In the genomic region with DNA sequence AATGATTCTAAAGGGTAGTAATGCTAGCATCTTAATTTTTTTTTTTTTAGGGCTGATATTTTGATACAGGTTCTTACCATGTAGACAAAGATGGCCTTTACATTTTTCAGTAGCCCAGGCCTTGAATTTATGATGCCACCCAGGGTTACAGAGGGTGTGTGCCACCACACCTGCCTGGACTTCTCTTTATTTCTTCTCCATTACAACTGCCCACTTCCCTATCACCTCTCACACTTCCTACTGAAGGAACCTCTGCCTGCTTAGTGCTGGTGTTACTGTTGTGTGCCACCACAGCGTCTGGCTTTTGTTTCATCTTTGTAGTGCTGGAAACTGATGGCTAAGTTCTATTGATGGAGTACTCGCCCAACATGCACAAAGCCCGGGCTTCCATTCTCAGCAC, we compare ENCODE assay signal across 25 mouse cellular contexts. TPM values are rescaled to one million over a fixed set of nuclear protein-coding genes. Genes with fewer than 3 reads are reported as not detected.
DNase-seq lines count a peak whose midpoint lies in the region; ATAC-seq lines count a peak whose summit lies in the region.
"Had no signal": no experiment of that assay in that cellular context is flagged by ENCODE, and none has a peak within 500 bp of the region (broad histone marks: within the 10 kb centered on the region; RNA-seq: fewer than 3 reads in every experiment).

No protein-coding gene starts in this region.

- no peak overlapping the region for H3K9ac ChIP-seq in midbrain, embryonic 11.5 days (ENCODE audit: low read length)
- no peak overlapping the region for H3K9ac ChIP-seq in midbrain, embryonic 15.5 days
- H3K9ac ChIP-seq: embryonic facial prominence, embryonic 12.5 days; forebrain, embryonic 13.5 days; forebrain, embryonic 15.5 days; forebrain, postnatal 0 days had no signal

- no peak overlapping the region for H3K4me2 ChIP-seq in midbrain, embryonic 11.5 days
- H3K4me2 ChIP-seq in midbrain, embryonic 15.5 days: no peak overlapping the region
- H3K4me2 ChIP-seq: embryonic facial prominence, embryonic 12.5 days; forebrain, embryonic 13.5 days; forebrain, embryonic 15.5 days had no signal

- H3K27ac ChIP-seq in midbrain, embryonic 11.5 days (ENCODE audit: low read depth, low read length): no peak overlapping the region
- H3K27ac ChIP-seq in midbrain, embryonic 15.5 days: no peak overlapping the region
- H3K27ac ChIP-seq: embryonic facial prominence, embryonic 10.5 days; embryonic facial prominence, embryonic 12.5 days; forebrain, embryonic 13.5 days; forebrain, embryonic 15.5 days had no signal

- H3K36me3 ChIP-seq in midbrain, embryonic 11.5 days (ENCODE audit: control insufficient read depth, insufficient read depth, low read length): no peaks in the 10 kb centered on the region
- H3K36me3 ChIP-seq in midbrain, embryonic 15.5 days (replicated peaks): no peaks in the 10 kb centered on the region
- H3K36me3 ChIP-seq: embryonic facial prominence, embryonic 10.5 days; embryonic facial prominence, embryonic 12.5 days; forebrain, embryonic 15.5 days had no signal

- DNase-seq in midbrain, embryonic 11.5 days (ENCODE audit: low spot score, missing footprints): peak; percentile 67
- DNase-seq in left cerebral cortex, adult 18-20 months (ENCODE audit: low spot score in 2 of 2): no peak
- no peak for DNase-seq in adrenal gland, adult 8-10 months
- DNase-seq in frontal cortex, postnatal 25 days (ENCODE audit: low spot score in 2 of 2): no peak
- DNase-seq: adrenal gland, adult 2 months; adrenal gland, postnatal 14 days; adrenal gland, postnatal 36 days; cerebellum, adult 11-12 months; cerebellum, adult 2 months; cerebellum, adult 9-10 months; cerebellum, postnatal 10 days; cerebellum, postnatal 25 days; embryo, embryonic 11 days; forebrain, postnatal 0 days had no signal

- WGBS in midbrain, embryonic 11.5 days: 85% methylated on average over 3 of the region's 3 CpGs
- 84% methylated on average over 3 of the region's 3 CpGs for WGBS in midbrain, embryonic 15.5 days

- no peak overlapping the region for H3K4me3 ChIP-seq in midbrain, embryonic 11.5 days (ENCODE audit: low read depth, low read length)
- H3K4me3 ChIP-seq in midbrain, embryonic 15.5 days: no peak overlapping the region
- H3K4me3 ChIP-seq: embryonic facial prominence, embryonic 10.5 days; embryonic facial prominence, embryonic 12.5 days; forebrain, embryonic 13.5 days; forebrain, embryonic 15.5 days had no signal

- H3K4me1 ChIP-seq in midbrain, embryonic 11.5 days (ENCODE audit: control insufficient read depth, insufficient read depth, low read length): no peaks in the 10 kb centered on the region
- no peaks in the 10 kb centered on the region for H3K4me1 ChIP-seq in midbrain, embryonic 15.5 days
- H3K4me1 ChIP-seq: embryonic facial prominence, embryonic 12.5 days; forebrain, embryonic 13.5 days; forebrain, embryonic 15.5 days had no signal

- H3K27me3 ChIP-seq in midbrain, embryonic 11.5 days (ENCODE audit: control insufficient read depth, insufficient read depth, low read length): no peaks in the 10 kb centered on the region
- no peaks in the 10 kb centered on the region for H3K27me3 ChIP-seq in midbrain, embryonic 15.5 days (replicated peaks)
- H3K27me3 ChIP-seq: embryonic facial prominence, embryonic 12.5 days; forebrain, embryonic 13.5 days; forebrain, embryonic 15.5 days had no signal

- ATAC-seq in midbrain, embryonic 11.5 days (ENCODE audit: low FRiP score): no peak
- no peak for ATAC-seq in midbrain, embryonic 15.5 days (replicated peaks)
- ATAC-seq in granulocyte monocyte progenitor cell, adult 5-6 weeks (replicated peaks; ENCODE audit: poor library complexity, severe bottlenecking): peak; percentile 72
- peak; percentile 50; the same call in 1 of the 2 replicates for ATAC-seq in megakaryocyte progenitor cell, adult 5-6 weeks (replicated peaks; ENCODE audit: poor library complexity)
- ATAC-seq: forebrain, embryonic 13.5 days; forebrain, embryonic 15.5 days; forebrain, postnatal 0 days had no signal

- H3K9me3 ChIP-seq in midbrain, embryonic 11.5 days (ENCODE audit: control insufficient read depth, low read length): no peaks in the 10 kb centered on the region
- no peaks in the 10 kb centered on the region for H3K9me3 ChIP-seq in midbrain, embryonic 15.5 days
- H3K9me3 ChIP-seq: embryonic facial prominence, embryonic 10.5 days; embryonic facial prominence, embryonic 12.5 days; forebrain, embryonic 13.5 days; forebrain, embryonic 15.5 days had no signal

RNA-seq across cellular contexts. Expression of a gene that starts 6.5 kb away (rescaled TPM):
- not detected in 2 replicates for polyA plus RNA-seq in midbrain, embryonic 11.5 days (2014; fragmentation: Nextera tagmentation; extraction: Ambion mirVana)
- 0.04 and 0.06 TPM in 2 replicates for polyA plus RNA-seq in midbrain, embryonic 15.5 days (2015; fragmentation: Nextera tagmentation; extraction: Ambion mirVana)
- not detected in 2 replicates for total RNA-seq in granulocyte monocyte progenitor cell, adult 5-6 weeks (2014; fragmentation: Nextera tagmentation)
- not detected in 2 replicates for total RNA-seq in granulocyte monocyte progenitor cell, adult 5-6 weeks (2017)
- total RNA-seq in megakaryocyte progenitor cell, adult 5-6 weeks (2015): 0.02 TPM in 1 of 2 replicates, not detected in the other
- total RNA-seq in megakaryocyte progenitor cell, adult 5-6 weeks (2017): not detected in 2 replicates
- total RNA-seq in left cerebral cortex, adult 18-20 months (2021): under 1 TPM; 0.07 to 0.14 TPM
- under 1 TPM in 1 of 4 experiments, not detected in 3; 0.11 TPM for total RNA-seq in adrenal gland, adult 8-10 months (2022)
- total RNA-seq: adrenal gland, adult 2 months; adrenal gland, postnatal 36 days; forebrain, postnatal 0 days; MEL had no signal
- polyA plus RNA-seq: C2C12; cerebellum, adult 2 months; embryonic facial prominence, embryonic 10.5 days; embryonic facial prominence, embryonic 14.5 days; forebrain, embryonic 15.5 days; forebrain, postnatal 0 days had no signal

RNA-seq across cellular contexts. Expression of a gene that starts 9.5 kb away (rescaled TPM):
- not detected in 2 replicates for polyA plus RNA-seq in midbrain, embryonic 11.5 days (2014; fragmentation: Nextera tagmentation; extraction: Ambion mirVana)
- polyA plus RNA-seq in midbrain, embryonic 15.5 days (2015; fragmentation: Nextera tagmentation; extraction: Ambion mirVana): not detected in 2 replicates
- total RNA-seq in granulocyte monocyte progenitor cell, adult 5-6 weeks (2014; fragmentation: Nextera tagmentation): not detected in 2 replicates
- total RNA-seq in granulocyte monocyte progenitor cell, adult 5-6 weeks (2017): not detected in 2 replicates
- not detected in 2 replicates for total RNA-seq in megakaryocyte progenitor cell, adult 5-6 weeks (2015)
- not detected in 2 replicates for total RNA-seq in megakaryocyte progenitor cell, adult 5-6 weeks (2017)
- total RNA-seq in left cerebral cortex, adult 18-20 months (2021): not detected
- total RNA-seq in adrenal gland, adult 8-10 months (2022): not detected
- total RNA-seq: adrenal gland, postnatal 36 days; forebrain, postnatal 0 days; MEL had no signal
- polyA plus RNA-seq: C2C12; cerebellum, adult 2 months; embryonic facial prominence, embryonic 14.5 days; forebrain, embryonic 11.5 days; forebrain, embryonic 13.5 days; forebrain, embryonic 15.5 days; forebrain, postnatal 0 days had no signal

RNA-seq across cellular contexts. Expression of a gene that starts 18.9 kb away (rescaled TPM):
- 3.1 and 4.1 TPM in 2 replicates for polyA plus RNA-seq in midbrain, embryonic 11.5 days (2014; fragmentation: Nextera tagmentation; extraction: Ambion mirVana)
- 1.1 and 1.5 TPM in 2 replicates for polyA plus RNA-seq in midbrain, embryonic 15.5 days (2015; fragmentation: Nextera tagmentation; extraction: Ambion mirVana)
- total RNA-seq in granulocyte monocyte progenitor cell, adult 5-6 weeks (2014; fragmentation: Nextera tagmentation): not detected in 2 replicates
- total RNA-seq in granulocyte monocyte progenitor cell, adult 5-6 weeks (2017): not detected in 2 replicates
- not detected in 2 replicates for total RNA-seq in megakaryocyte progenitor cell, adult 5-6 weeks (2015)
- not detected in 2 replicates for total RNA-seq in megakaryocyte progenitor cell, adult 5-6 weeks (2017)
- 1 to 10 TPM; 3.0 to 4.4 TPM for total RNA-seq in left cerebral cortex, adult 18-20 months (2021)
- total RNA-seq in adrenal gland, adult 8-10 months (2022): 1 to 10 TPM; 4.4 to 6.4 (median 5.2) TPM

RNA-seq across cellular contexts. Expression of a gene that starts 19.4 kb away (rescaled TPM):
- polyA plus RNA-seq in midbrain, embryonic 11.5 days (2014; fragmentation: Nextera tagmentation; extraction: Ambion mirVana): 27.0 and 27.7 TPM in 2 replicates
- 39.7 and 43.6 TPM in 2 replicates for polyA plus RNA-seq in midbrain, embryonic 15.5 days (2015; fragmentation: Nextera tagmentation; extraction: Ambion mirVana)
- total RNA-seq in granulocyte monocyte progenitor cell, adult 5-6 weeks (2014; fragmentation: Nextera tagmentation): 50.6 and 56.7 TPM in 2 replicates
- total RNA-seq in granulocyte monocyte progenitor cell, adult 5-6 weeks (2017): 25.1 and 44.5 TPM in 2 replicates
- total RNA-seq in megakaryocyte progenitor cell, adult 5-6 weeks (2015): 61.4 and 90.3 TPM in 2 replicates
- 37.4 TPM in 2 replicates for total RNA-seq in megakaryocyte progenitor cell, adult 5-6 weeks (2017)
- 100 to 1,000 TPM; 317 to 326 TPM for total RNA-seq in left cerebral cortex, adult 18-20 months (2021)
- total RNA-seq in adrenal gland, adult 8-10 months (2022): 100 to 1,000 TPM; 116 to 158 (median 131) TPM

RNA-seq across cellular contexts. Expression of a gene that starts 39.0 kb away (rescaled TPM):
- polyA plus RNA-seq in midbrain, embryonic 11.5 days (2014; fragmentation: Nextera tagmentation; extraction: Ambion mirVana): 1.1 and 1.4 TPM in 2 replicates
- polyA plus RNA-seq in midbrain, embryonic 15.5 days (2015; fragmentation: Nextera tagmentation; extraction: Ambion mirVana): 0.87 and 0.99 TPM in 2 replicates
- total RNA-seq in granulocyte monocyte progenitor cell, adult 5-6 weeks (2014; fragmentation: Nextera tagmentation): 46.0 and 53.1 TPM in 2 replicates
- total RNA-seq in granulocyte monocyte progenitor cell, adult 5-6 weeks (2017): 34.7 and 51.8 TPM in 2 replicates
- total RNA-seq in megakaryocyte progenitor cell, adult 5-6 weeks (2015): 37.1 and 38.0 TPM in 2 replicates
- 37.3 and 39.5 TPM in 2 replicates for total RNA-seq in megakaryocyte progenitor cell, adult 5-6 weeks (2017)
- total RNA-seq in left cerebral cortex, adult 18-20 months (2021): 1 to 10 TPM; 1.1 TPM
- 1 to 10 TPM; 2.2 to 5.0 (median 3.6) TPM for total RNA-seq in adrenal gland, adult 8-10 months (2022)

Comparison
In these comparisons a context has a peak if more than half of its experiments do, and no peak if none do; other contexts are left out.
1. ATAC-seq: peak in granulocyte monocyte progenitor cell, adult 5-6 weeks (single experiment) and megakaryocyte progenitor cell, adult 5-6 weeks (single experiment); none in midbrain, embryonic 11.5 days (single experiment) and midbrain, embryonic 15.5 days (single experiment).